Mouse (Mus musculus) midbrain, embryonic 10.5 days (tissue): ENCODE results near the gene Iqgap2. TPM values are rescaled to one million over a fixed set of nuclear protein-coding genes. Genes with fewer than 3 reads are reported as not detected.

Source experiments
- DNase-seq: peaks from one replicate; pipeline ENCODE4 v3.0.0-alpha.2; 2017; ENCODE audit warnings: low spot score
- H3K27ac ChIP-seq: fragments of 300-500 bp; sonication (generic); replicated peaks from 2 replicates; pipeline ENCODE4 v1.5.1; 2016; ENCODE audit warnings: mild to moderate bottlenecking
- H3K27me3 ChIP-seq: fragments of 300-500 bp; sonication (generic); 2 replicates; pipeline ENCODE4 v1.6.1; 2016; ENCODE audit warnings: low read depth, mild to moderate bottlenecking; ENCODE audit not compliant: poor library complexity, severe bottlenecking
- H3K36me3 ChIP-seq: fragments of 300-500 bp; sonication (generic); 2 replicates; pipeline ENCODE4 v1.6.1; 2016; ENCODE audit warnings: mild to moderate bottlenecking, moderate library complexity
- H3K4me1 ChIP-seq: fragments of 300-500 bp; sonication (generic); 2 replicates; pipeline ENCODE4 v1.6.1; 2016
- H3K4me3 ChIP-seq: fragments of 300-500 bp; sonication (generic); 2 replicates; pipeline ENCODE4 v1.5.1; 2016; ENCODE audit warnings: mild to moderate bottlenecking, moderate library complexity
- H3K9me3 ChIP-seq: fragments of 300-500 bp; sonication (generic); replicated peaks from 2 replicates; pipeline ENCODE4 v1.6.1; 2016; ENCODE audit warnings: mild to moderate bottlenecking
- WGBS: fragments of 180-500 bp; shearing (Covaris S2); methylation state at CpG from one replicate; pipeline ENCODE4 v1.1.7; 2016; 5-methylcytosine and 5-hydroxymethylcytosine counted together
- polyA plus RNA-seq: library from polyadenylated mRNA; unstranded; fragments of >200 nt; fragmentation: Nextera tagmentation; extraction: Ambion mirVana; gene quantifications from 2 replicates; pipeline ENCODE4 v1.2.1, GENCODE M21; 2016

The Iqgap2 gene
- polyA plus RNA-seq, 1 experiment from 2014 or later: 13.9 TPM

- Histone ChIP-seq H3K4me1 (no peaks in the 10 kb centered on the region), H3K36me3 (no peaks in the 10 kb centered on the region), H3K27me3 (no peaks in the 10 kb centered on the region), H3K9me3 (no peaks in the 10 kb centered on the region), H3K27ac (no peak overlapping the region), H3K4me3 (no peak overlapping the region)
- WGBS: 92% methylated on average over 10 of the region's 10 CpGs
- DNase-seq: no peak
These were observed 48.2 kb downstream of the Iqgap2 start for GRCm38 (mm10) chr13:95843411-95844026.

- Histone ChIP-seq H3K4me3 (no peak overlapping the region), H3K9me3 (no peaks in the 10 kb centered on the region), H3K4me1 (no peaks in the 10 kb centered on the region), H3K36me3 (no peaks in the 10 kb centered on the region), H3K27me3 (no peaks in the 10 kb centered on the region), H3K27ac (no peak overlapping the region)
- WGBS: 90% methylated on average over 7 of the region's 7 CpGs
- no peak for DNase-seq
These were observed 48.9 kb downstream of the Iqgap2 start for GRCm38 (mm10) chr13:95842803-95843202.

- no peak overlapping the region for H3K27ac ChIP-seq
- WGBS: 91% methylated on average over 1 of the region's 1 CpGs
- H3K4me1 ChIP-seq: no peaks in the 10 kb centered on the region
- no peaks in the 10 kb centered on the region for H3K9me3 ChIP-seq
- no peak for DNase-seq
- H3K27me3 ChIP-seq: no peaks in the 10 kb centered on the region
- no peak overlapping the region for H3K4me3 ChIP-seq
- H3K36me3 ChIP-seq: 0 out of 2 replicates have a peak, but pooled peaks cover 2% of the 10 kb centered on the region
These were observed 49.8 kb downstream of the Iqgap2 start for GRCm38 (mm10) chr13:95841946-95842345.

GRCm38 (mm10) chr13:95836944-95837343 lies 54.8 kb downstream of the Iqgap2 start:
- H3K36me3 ChIP-seq: peaks cover 23% of the 10 kb centered on the region
- DNase-seq: no peak
- H3K9me3 ChIP-seq: no peaks in the 10 kb centered on the region
- no peak overlapping the region for H3K27ac ChIP-seq
- H3K27me3 ChIP-seq: no peaks in the 10 kb centered on the region
- WGBS: 92% methylated on average over 3 of the region's 3 CpGs
- peaks cover 16% of the 10 kb centered on the region for H3K4me1 ChIP-seq
- no peak overlapping the region for H3K4me3 ChIP-seq

GRCm38 (mm10) chr13:95833473-95833872 lies 58.2 kb downstream of the Iqgap2 start:
- peaks cover 24% of the 10 kb centered on the region for H3K36me3 ChIP-seq
- H3K9me3 ChIP-seq: no peaks in the 10 kb centered on the region
- H3K27ac ChIP-seq: no peak overlapping the region
- 90% methylated on average over 6 of the region's 6 CpGs for WGBS
- no peak overlapping the region for H3K4me3 ChIP-seq
- peaks cover 16% of the 10 kb centered on the region for H3K4me1 ChIP-seq
- no peak for DNase-seq
- no peaks in the 10 kb centered on the region for H3K27me3 ChIP-seq

- H3K9me3 ChIP-seq: no peaks in the 10 kb centered on the region
- no peak for DNase-seq
- no peak overlapping the region for H3K27ac ChIP-seq
- H3K4me3 ChIP-seq: no peak overlapping the region
- H3K4me1 ChIP-seq: peaks cover 16% of the 10 kb centered on the region
- 44% methylated on average over 3 of the region's 3 CpGs for WGBS
- peaks cover 24% of the 10 kb centered on the region for H3K36me3 ChIP-seq
- no peaks in the 10 kb centered on the region for H3K27me3 ChIP-seq
These were observed 59.0 kb downstream of the Iqgap2 start for GRCm38 (mm10) chr13:95832712-95833111.

GRCm38 (mm10) chr13:95831760-95832159 lies 60.0 kb downstream of the Iqgap2 start:
- Histone ChIP-seq H3K4me1 (peaks cover 16% of the 10 kb centered on the region), H3K27me3 (no peaks in the 10 kb centered on the region), H3K27ac (no peak overlapping the region), H3K4me3 (no peak overlapping the region), H3K9me3 (no peaks in the 10 kb centered on the region), H3K36me3 (peaks cover 23% of the 10 kb centered on the region)
- DNase-seq: no peak

GRCm38 (mm10) chr13:95829431-95830171 lies 62.1 kb downstream of the Iqgap2 start:
- Histone ChIP-seq H3K4me1 (peaks cover 16% of the 10 kb centered on the region), H3K9me3 (no peaks in the 10 kb centered on the region), H3K36me3 (peaks cover 16% of the 10 kb centered on the region), H3K27ac (no peak overlapping the region), H3K27me3 (no peaks in the 10 kb centered on the region), H3K4me3 (no peak overlapping the region)
- WGBS: 95% methylated on average over 7 of the region's 7 CpGs
- no peak for DNase-seq

GRCm38 (mm10) chr13:95828616-95829015 lies 63.1 kb downstream of the Iqgap2 start:
- Histone ChIP-seq H3K36me3 (peaks cover 10% of the 10 kb centered on the region; the same call in 1 of the 2 replicates), H3K4me1 (peaks cover 16% of the 10 kb centered on the region), H3K27me3 (no peaks in the 10 kb centered on the region), H3K4me3 (no peak overlapping the region), H3K27ac (no peak overlapping the region), H3K9me3 (no peaks in the 10 kb centered on the region)
- 94% methylated on average over 5 of the region's 5 CpGs for WGBS
- DNase-seq: no peak

GRCm38 (mm10) chr13:95826178-95826577 lies 65.5 kb downstream of the Iqgap2 start:
- no peak for DNase-seq
- Histone ChIP-seq H3K36me3 (peaks cover 11% of the 10 kb centered on the region; the same call in 1 of the 2 replicates), H3K4me3 (no peak overlapping the region), H3K27me3 (no peaks in the 10 kb centered on the region), H3K9me3 (no peaks in the 10 kb centered on the region), H3K27ac (no peak overlapping the region), H3K4me1 (no peaks in the 10 kb centered on the region)
- 89% methylated on average over 6 of the region's 6 CpGs for WGBS

GRCm38 (mm10) chr13:95822918-95823317 lies 68.8 kb downstream of the Iqgap2 start:
- Histone ChIP-seq H3K9me3 (no peaks in the 10 kb centered on the region), H3K36me3 (peaks cover 11% of the 10 kb centered on the region; the same call in 1 of the 2 replicates), H3K4me1 (0 out of 2 replicates have a peak, but pooled peaks cover under 1% of the 10 kb centered on the region), H3K27ac (no peak overlapping the region), H3K4me3 (no peak overlapping the region), H3K27me3 (no peaks in the 10 kb centered on the region)
- no peak for DNase-seq
- WGBS: 86% methylated on average over 6 of the region's 6 CpGs

- H3K27ac ChIP-seq: no peak overlapping the region
- peaks cover 10% of the 10 kb centered on the region; the same call in 1 of the 2 replicates for H3K36me3 ChIP-seq
- H3K4me1 ChIP-seq: 0 out of 2 replicates have a peak, but pooled peaks cover 3% of the 10 kb centered on the region
- no peak overlapping the region for H3K4me3 ChIP-seq
- H3K9me3 ChIP-seq: no peaks in the 10 kb centered on the region
- WGBS: 89% methylated on average over 9 of the region's 9 CpGs
- DNase-seq: no peak
- H3K27me3 ChIP-seq: no peaks in the 10 kb centered on the region
These were observed 71.7 kb downstream of the Iqgap2 start for GRCm38 (mm10) chr13:95820071-95820470.

- Histone ChIP-seq H3K9me3 (no peaks in the 10 kb centered on the region), H3K36me3 (0 out of 2 replicates have a peak, but pooled peaks cover 6% of the 10 kb centered on the region), H3K4me1 (0 out of 2 replicates have a peak, but pooled peaks cover 3% of the 10 kb centered on the region), H3K27ac (no peak overlapping the region), H3K4me3 (no peak overlapping the region), H3K27me3 (no peaks in the 10 kb centered on the region)
- 91% methylated on average over 4 of the region's 4 CpGs for WGBS
- no peak for DNase-seq
These were observed 72.8 kb downstream of the Iqgap2 start for GRCm38 (mm10) chr13:95818941-95819340.
